In genomic region chr11:20982010-20982409, GRCm38 (mm10) we compare ENCODE assay signal across 19 mouse cellular contexts.
DNase-seq lines count a peak whose midpoint lies in the region; ATAC-seq lines count a peak whose summit lies in the region.
"Had no signal": no experiment of that assay in that cellular context is flagged by ENCODE, and none has a peak within 500 bp of the region (broad histone marks: within the 10 kb centered on the region; RNA-seq: fewer than 3 reads in every experiment).

No protein-coding gene starts in this region.

- H3K27ac ChIP-seq in forebrain, embryonic 10.5 days, result no peak overlapping the region
- H3K27ac ChIP-seq in forebrain, embryonic 15.5 days (replicated peaks), result no peak overlapping the region
- H3K27ac ChIP-seq in lung, embryonic 15.5 days, result peak overlapping the region; percentile 21; the same call in 1 of the 2 replicates
- no peak overlapping the region for H3K27ac ChIP-seq in kidney, embryonic 14.5 days (ENCODE audit: low read depth, low read length)
- H3K27ac ChIP-seq: embryonic facial prominence, embryonic 10.5 days; heart, embryonic 13.5 days; hindbrain, embryonic 15.5 days had no signal

- no peak for ATAC-seq in forebrain, embryonic 15.5 days (replicated peaks)
- ATAC-seq in lung, embryonic 15.5 days (ENCODE audit: borderline replicate concordance, extremely low read depth, low FRiP score, low TSS enrichment), result no peak
- ATAC-seq in granulocyte monocyte progenitor cell, adult 5-6 weeks (replicated peaks; ENCODE audit: poor library complexity, severe bottlenecking), result peak; percentile 82
- ATAC-seq in kidney, embryonic 14.5 days (ENCODE audit: low FRiP score, low TSS enrichment), result no peak
- ATAC-seq: activated CD4-positive, CD25-positive, alpha-beta regulatory T cell, adult 4 months; forebrain, embryonic 16.5 days had no signal

- 85% methylated on average over 1 of the region's 1 CpGs for WGBS in forebrain, embryonic 10.5 days
- 84% methylated on average over 1 of the region's 1 CpGs for WGBS in forebrain, embryonic 15.5 days
- WGBS in lung, embryonic 15.5 days, result 60% methylated on average over 1 of the region's 1 CpGs
- 71% methylated on average over 1 of the region's 1 CpGs for WGBS in kidney, embryonic 14.5 days

- peaks cover 10% of the 10 kb centered on the region for H3K4me1 ChIP-seq in forebrain, embryonic 10.5 days
- H3K4me1 ChIP-seq in forebrain, embryonic 15.5 days, result peaks cover 8% of the 10 kb centered on the region
- H3K4me1 ChIP-seq in lung, embryonic 15.5 days, result peaks cover 15% of the 10 kb centered on the region
- H3K4me1 ChIP-seq in kidney, embryonic 14.5 days (ENCODE audit: control insufficient read depth, insufficient read depth, low read length), result peaks cover 9% of the 10 kb centered on the region; the same call in 1 of the 2 replicates
- H3K4me1 ChIP-seq: embryonic facial prominence, embryonic 10.5 days had no signal

- H3K9ac ChIP-seq in forebrain, embryonic 15.5 days (replicated peaks), result no peak overlapping the region
- H3K9ac ChIP-seq in lung, embryonic 15.5 days, result no peak overlapping the region
- no peak overlapping the region for H3K9ac ChIP-seq in kidney, embryonic 14.5 days (ENCODE audit: low read depth, low read length)
- H3K9ac ChIP-seq: heart, embryonic 13.5 days; hindbrain, embryonic 15.5 days had no signal

- H3K9me3 ChIP-seq in forebrain, embryonic 10.5 days, result no peaks in the 10 kb centered on the region
- no peaks in the 10 kb centered on the region for H3K9me3 ChIP-seq in forebrain, embryonic 15.5 days
- H3K9me3 ChIP-seq in lung, embryonic 15.5 days, result no peaks in the 10 kb centered on the region
- no peaks in the 10 kb centered on the region for H3K9me3 ChIP-seq in kidney, embryonic 14.5 days (ENCODE audit: control insufficient read depth, low read length)
- H3K9me3 ChIP-seq: embryonic facial prominence, embryonic 10.5 days; heart, embryonic 13.5 days; hindbrain, embryonic 15.5 days had no signal

- H3K27me3 ChIP-seq in forebrain, embryonic 10.5 days (ENCODE audit: poor library complexity, severe bottlenecking), result no peaks in the 10 kb centered on the region
- H3K27me3 ChIP-seq in forebrain, embryonic 15.5 days, result no peaks in the 10 kb centered on the region
- no peaks in the 10 kb centered on the region for H3K27me3 ChIP-seq in lung, embryonic 15.5 days
- H3K27me3 ChIP-seq in kidney, embryonic 14.5 days (ENCODE audit: control insufficient read depth, insufficient read depth, low read length), result no peaks in the 10 kb centered on the region
- H3K27me3 ChIP-seq: heart, embryonic 13.5 days; hindbrain, embryonic 15.5 days; Patski had no signal

- no peak overlapping the region for H3K4me2 ChIP-seq in forebrain, embryonic 15.5 days (replicated peaks)
- H3K4me2 ChIP-seq in lung, embryonic 15.5 days, result no peak overlapping the region
- H3K4me2 ChIP-seq in kidney, embryonic 14.5 days (replicated peaks; ENCODE audit: low read depth, low read length), result no peak overlapping the region
- H3K4me2 ChIP-seq: heart, embryonic 13.5 days; hindbrain, embryonic 15.5 days had no signal

- H3K36me3 ChIP-seq in forebrain, embryonic 10.5 days (replicated peaks), result no peaks in the 10 kb centered on the region
- no peaks in the 10 kb centered on the region for H3K36me3 ChIP-seq in forebrain, embryonic 15.5 days
- no peaks in the 10 kb centered on the region for H3K36me3 ChIP-seq in lung, embryonic 15.5 days
- H3K36me3 ChIP-seq in kidney, embryonic 14.5 days (ENCODE audit: control insufficient read depth, insufficient read depth, low read length), result no peaks in the 10 kb centered on the region
- H3K36me3 ChIP-seq: embryonic facial prominence, embryonic 10.5 days; heart, embryonic 13.5 days; hindbrain, embryonic 15.5 days had no signal

- DNase-seq in forebrain, embryonic 10.5 days (ENCODE audit: extremely low spot score, low spot score), result peak; percentile 4
- no peak for DNase-seq in lung, postnatal 4 days
- DNase-seq in urinary bladder, postnatal 4 days (ENCODE audit: low spot score in 2 of 2), result no peak
- DNase-seq: adrenal gland, postnatal 14 days; cerebellum, adult 11-12 months; cerebellum, adult 9-10 months; cerebellum, postnatal 36 days; gastrocnemius, postnatal 10 days; heart, postnatal 36 days had no signal

- H3K4me3 ChIP-seq in forebrain, embryonic 10.5 days, result no peak overlapping the region
- no peak overlapping the region for H3K4me3 ChIP-seq in forebrain, embryonic 15.5 days
- H3K4me3 ChIP-seq in lung, embryonic 15.5 days, result no peak overlapping the region
- H3K4me3 ChIP-seq in kidney, embryonic 14.5 days (ENCODE audit: low read length), result no peak overlapping the region
- H3K4me3 ChIP-seq: embryonic facial prominence, embryonic 10.5 days; heart, embryonic 13.5 days; hindbrain, embryonic 15.5 days had no signal
